Mouse (Mus musculus): ENCODE data around the gene Klk5. TPM values are rescaled to one million over a fixed set of nuclear protein-coding genes. Genes with fewer than 3 reads are reported as not detected.
A peak's percentile ranks its signal among the peaks of the same experiment; 100 is the strongest.

Gene Klk5
- total RNA-seq (2021), result not detected
- long read RNA-seq, experiment 1, result 0 reads
- long read RNA-seq, experiment 2, result 0 reads

- no peak for DNase-seq
These were observed at the start of gene Klk5 for GRCm38 (mm10) chr7:43841701-43842100. Gene Klk5, plus strand, starts transcription at chr7:43841971.

GRCm38 (mm10) chr7:43796355-43796754 lies 45.4 kb upstream of the Klk5 start:
- peak in 1 of 2 experiments; percentile 29 for DNase-seq

- DNase-seq, result peak; percentile 49 to 51
These were observed 44.4 kb upstream of the Klk5 start, which contains the start of gene Klk8 for GRCm38 (mm10) chr7:43797333-43797769. Gene Klk8, plus strand, starts transcription at chr7:43797577.

- peak; percentile 37 to 63 for DNase-seq
These were observed 43.8 kb upstream of the Klk5 start for GRCm38 (mm10) chr7:43797844-43798462.

- DNase-seq, result no peak
These were observed 41.9 kb upstream of the Klk5 start for GRCm38 (mm10) chr7:43799876-43800275.

- DNase-seq, result no peak
These were observed 30.8 kb upstream of the Klk5 start, which contains the start of gene Klk7 for GRCm38 (mm10) chr7:43810994-43811393. Gene Klk7, plus strand, starts transcription at chr7:43811294.

- no peak for DNase-seq
These were observed 26.6 kb upstream of the Klk5 start for GRCm38 (mm10) chr7:43815211-43815610.

GRCm38 (mm10) chr7:43816746-43817145 lies 25.0 kb upstream of the Klk5 start:
- no peak for DNase-seq

GRCm38 (mm10) chr7:43821581-43821980 lies 20.2 kb upstream of the Klk5 start:
- no peak for DNase-seq

- DNase-seq, result no peak
These were observed 17.6 kb upstream of the Klk5 start, which contains the start of gene Klk6 for GRCm38 (mm10) chr7:43824199-43824598. Gene Klk6, plus strand, starts transcription at chr7:43824499.

- DNase-seq, result no peak
These were observed 15.7 kb upstream of the Klk5 start for GRCm38 (mm10) chr7:43826056-43826455.

- DNase-seq, result no peak
These were observed 14.1 kb upstream of the Klk5 start for GRCm38 (mm10) chr7:43827706-43828105.

GRCm38 (mm10) chr7:43829006-43829405 lies 12.8 kb upstream of the Klk5 start:
- DNase-seq, result no peak

GRCm38 (mm10) chr7:43843801-43844200 lies 2.0 kb downstream of the Klk5 start:
- DNase-seq, result no peak

- no peak for DNase-seq
These were observed 9.8 kb downstream of the Klk5 start for GRCm38 (mm10) chr7:43851616-43852015.

- no peak for DNase-seq
These were observed 13.0 kb downstream of the Klk5 start for GRCm38 (mm10) chr7:43854642-43855380.

GRCm38 (mm10) chr7:43855709-43856108 lies 13.9 kb downstream of the Klk5 start:
- no peak for DNase-seq

GRCm38 (mm10) chr7:43856307-43856706 lies 14.5 kb downstream of the Klk5 start:
- DNase-seq, result no peak

- DNase-seq, result no peak
These were observed 15.7 kb downstream of the Klk5 start for GRCm38 (mm10) chr7:43857501-43857900.

GRCm38 (mm10) chr7:43860411-43860810 lies 18.6 kb downstream of the Klk5 start:
- no peak for DNase-seq

- peak; percentile 35 to 66 for DNase-seq
These were observed 31.5 kb downstream of the Klk5 start for GRCm38 (mm10) chr7:43873237-43873636.

GRCm38 (mm10) chr7:43873674-43874073 lies 31.9 kb downstream of the Klk5 start:
- no peak for DNase-seq

GRCm38 (mm10) chr7:43874868-43875375 lies 33.2 kb downstream of the Klk5 start:
- no peak for DNase-seq

All from heart, adult 18-20 months (tissue).